Mouse (Mus musculus): Measurements from ENCODE around the gene Syt3.
A peak's percentile ranks its signal among the peaks of the same experiment; 100 is the strongest.

Gene Syt3

GRCm38 (mm10) chr7:44383980-44384715 is at the start of gene Syt3:
Gene Syt3 (plus strand): TSS chr7:44384102.
- no peak for DNase-seq (ENCODE audit: low read depth, low spot score)

GRCm38 (mm10) chr7:44334139-44334538 is 49.8 kb upstream of the Syt3 start:
- DNase-seq (ENCODE audit: low read depth, low spot score) = no peak

GRCm38 (mm10) chr7:44335031-44335878 is 48.6 kb upstream of the Syt3 start:
- DNase-seq (ENCODE audit: low read depth, low spot score) = no peak

- no peak for DNase-seq (ENCODE audit: low read depth, low spot score)
Measured at GRCm38 (mm10) chr7:44336046-44337021, 47.6 kb upstream of the Syt3 start.

GRCm38 (mm10) chr7:44337121-44337849 is 46.6 kb upstream of the Syt3 start:
- DNase-seq (ENCODE audit: low read depth, low spot score) = no peak

- DNase-seq (ENCODE audit: low read depth, low spot score) = no peak
Measured at GRCm38 (mm10) chr7:44340226-44340625, 43.7 kb upstream of the Syt3 start.

- no peak for DNase-seq (ENCODE audit: low read depth, low spot score)
Measured at GRCm38 (mm10) chr7:44341119-44341518, 42.8 kb upstream of the Syt3 start.

GRCm38 (mm10) chr7:44341714-44342113 is 42.2 kb upstream of the Syt3 start:
- no peak for DNase-seq (ENCODE audit: low read depth, low spot score)

GRCm38 (mm10) chr7:44343459-44344015 is 40.4 kb upstream of the Syt3 start:
- DNase-seq (ENCODE audit: low read depth, low spot score) = no peak

- no peak for DNase-seq (ENCODE audit: low read depth, low spot score)
Measured at GRCm38 (mm10) chr7:44344622-44345021, 39.3 kb upstream of the Syt3 start.

- DNase-seq (ENCODE audit: low read depth, low spot score) = no peak
Measured at GRCm38 (mm10) chr7:44349043-44349442, 34.9 kb upstream of the Syt3 start.

GRCm38 (mm10) chr7:44350957-44351711 is 32.8 kb upstream of the Syt3 start:
- peak; percentile 79 for DNase-seq (ENCODE audit: low read depth, low spot score)

- no peak for DNase-seq (ENCODE audit: low read depth, low spot score)
Measured at GRCm38 (mm10) chr7:44351881-44352749, 31.8 kb upstream of the Syt3 start.

GRCm38 (mm10) chr7:44352750-44353600 is 30.9 kb upstream of the Syt3 start:
- DNase-seq (ENCODE audit: low read depth, low spot score) = no peak

GRCm38 (mm10) chr7:44353601-44354340 is 30.1 kb upstream of the Syt3 start:
- no peak for DNase-seq (ENCODE audit: low read depth, low spot score)

GRCm38 (mm10) chr7:44355411-44355810 is 28.5 kb upstream of the Syt3 start:
- DNase-seq (ENCODE audit: low read depth, low spot score) = no peak
